Mouse (Mus musculus): ENCODE results near the gene Gpld1. TPM values are rescaled to one million over a fixed set of nuclear protein-coding genes. Genes with fewer than 3 reads are reported as not detected.
"Not testable (repeated sequence)": the region's sequence is repeated elsewhere in the genome, so short reads cannot be mapped to it uniquely, and the experiment has no call there.

The Gpld1 gene
- polyA plus RNA-seq, 1 experiment from 2014 or later = 0.79 TPM

GRCm38 (mm10) chr13:24955091-24955490, 12.1 kb downstream of the Gpld1 start:
- H3K4me1 ChIP-seq = peaks cover 3% of the 10 kb centered on the region; the same call in 1 of the 2 replicates
- 42% methylated on average over 11 of the region's 11 CpGs for WGBS
- H3K27ac ChIP-seq (replicated peaks) = no peak overlapping the region
- DNase-seq (ENCODE audit: low spot score) = no peak
- H3K9me3 ChIP-seq = no peaks in the 10 kb centered on the region
- H3K4me3 ChIP-seq = no peak overlapping the region
- H3K27me3 ChIP-seq (replicated peaks; ENCODE audit: low read depth, poor library complexity, severe bottlenecking) = peaks cover 18% of the 10 kb centered on the region; the same call in 1 of the 2 replicates
- H3K36me3 ChIP-seq (replicated peaks) = no peaks in the 10 kb centered on the region

- H3K4me3 ChIP-seq = no peak overlapping the region
- H3K27ac ChIP-seq (replicated peaks) = no peak overlapping the region
- H3K4me1 ChIP-seq = peaks cover 3% of the 10 kb centered on the region; the same call in 1 of the 2 replicates
- H3K9me3 ChIP-seq = no peaks in the 10 kb centered on the region
- 10% methylated on average over 10 of the region's 10 CpGs for WGBS
- DNase-seq (ENCODE audit: low spot score) = peak; percentile 55
- no peaks in the 10 kb centered on the region for H3K36me3 ChIP-seq (replicated peaks)
- peaks cover 18% of the 10 kb centered on the region; the same call in 1 of the 2 replicates for H3K27me3 ChIP-seq (replicated peaks; ENCODE audit: low read depth, poor library complexity, severe bottlenecking)
These were observed 12.5 kb downstream of the Gpld1 start for GRCm38 (mm10) chr13:24955500-24955899.

- no peak for DNase-seq (ENCODE audit: low spot score)
- H3K9me3 ChIP-seq = no peaks in the 10 kb centered on the region
- H3K36me3 ChIP-seq (replicated peaks) = no peaks in the 10 kb centered on the region
- 0 out of 2 replicates have a peak, but pooled peaks cover 3% of the 10 kb centered on the region for H3K4me1 ChIP-seq
- 93% methylated on average over 11 of the region's 11 CpGs for WGBS
- no peak overlapping the region for H3K27ac ChIP-seq (replicated peaks)
- no peak overlapping the region for H3K4me3 ChIP-seq
- peaks cover 18% of the 10 kb centered on the region; the same call in 1 of the 2 replicates for H3K27me3 ChIP-seq (replicated peaks; ENCODE audit: low read depth, poor library complexity, severe bottlenecking)
These were observed 15.7 kb downstream of the Gpld1 start for GRCm38 (mm10) chr13:24958671-24959070.

GRCm38 (mm10) chr13:24960084-24960483, 17.1 kb downstream of the Gpld1 start:
- no peak for DNase-seq (ENCODE audit: low spot score)
- H3K27me3 ChIP-seq (replicated peaks; ENCODE audit: low read depth, poor library complexity, severe bottlenecking) = peaks cover 16% of the 10 kb centered on the region
- no peak overlapping the region for H3K4me3 ChIP-seq
- H3K27ac ChIP-seq (replicated peaks) = no peak overlapping the region
- no peaks in the 10 kb centered on the region for H3K9me3 ChIP-seq
- 78% methylated on average over 3 of the region's 3 CpGs for WGBS
- H3K4me1 ChIP-seq = peaks cover 3% of the 10 kb centered on the region; the same call in 1 of the 2 replicates
- H3K36me3 ChIP-seq (replicated peaks) = no peaks in the 10 kb centered on the region

- Histone ChIP-seq H3K4me1 (peaks cover 9% of the 10 kb centered on the region), H3K4me3 (no peak overlapping the region), H3K27me3 (replicated peaks; ENCODE audit: low read depth, poor library complexity, severe bottlenecking) (peaks cover 19% of the 10 kb centered on the region), H3K36me3 (replicated peaks) (no peaks in the 10 kb centered on the region), H3K9me3 (no peaks in the 10 kb centered on the region), H3K27ac (replicated peaks) (no peak overlapping the region)
- WGBS = 85% methylated on average over 8 of the region's 8 CpGs
- DNase-seq (ENCODE audit: low spot score) = no peak
These were observed 19.2 kb downstream of the Gpld1 start for GRCm38 (mm10) chr13:24962119-24962518.

GRCm38 (mm10) chr13:24965130-24965845, 22.3 kb downstream of the Gpld1 start:
- Histone ChIP-seq H3K27ac (replicated peaks) (no peak overlapping the region), H3K27me3 (replicated peaks; ENCODE audit: low read depth, poor library complexity, severe bottlenecking) (peaks cover 19% of the 10 kb centered on the region), H3K36me3 (replicated peaks) (no peaks in the 10 kb centered on the region), H3K4me3 (peak overlapping the region; percentile 45), H3K4me1 (peaks cover 9% of the 10 kb centered on the region), H3K9me3 (no peaks in the 10 kb centered on the region)
- 22% methylated on average over 15 of the region's 15 CpGs for WGBS
- peak; percentile 39 for DNase-seq (ENCODE audit: low spot score)

GRCm38 (mm10) chr13:24965846-24966201, 22.9 kb downstream of the Gpld1 start:
- Histone ChIP-seq H3K27ac (replicated peaks) (no peak overlapping the region), H3K9me3 (no peaks in the 10 kb centered on the region), H3K4me3 (peak overlapping the region; percentile 45), H3K27me3 (replicated peaks; ENCODE audit: low read depth, poor library complexity, severe bottlenecking) (peaks cover 19% of the 10 kb centered on the region), H3K36me3 (replicated peaks) (no peaks in the 10 kb centered on the region), H3K4me1 (peaks cover 9% of the 10 kb centered on the region)
- 43% methylated on average over 5 of the region's 5 CpGs for WGBS
- no peak for DNase-seq (ENCODE audit: low spot score)

GRCm38 (mm10) chr13:24971776-24972175, 28.8 kb downstream of the Gpld1 start:
- 85% methylated on average over 3 of the region's 3 CpGs for WGBS
- not testable (repeated sequence) for H3K9me3 ChIP-seq; H3K4me3 ChIP-seq; H3K27me3 ChIP-seq (replicated peaks; ENCODE audit: low read depth, poor library complexity, severe bottlenecking); H3K27ac ChIP-seq (replicated peaks); DNase-seq (ENCODE audit: low spot score); H3K36me3 ChIP-seq (replicated peaks); H3K4me1 ChIP-seq

GRCm38 (mm10) chr13:24976384-24976783, 33.4 kb downstream of the Gpld1 start:
- no peak overlapping the region for H3K27ac ChIP-seq (replicated peaks)
- H3K4me1 ChIP-seq = no peaks in the 10 kb centered on the region
- no peaks in the 10 kb centered on the region for H3K27me3 ChIP-seq (replicated peaks; ENCODE audit: low read depth, poor library complexity, severe bottlenecking)
- WGBS = 74% methylated on average over 4 of the region's 4 CpGs
- no peak for DNase-seq (ENCODE audit: low spot score)
- no peaks in the 10 kb centered on the region for H3K36me3 ChIP-seq (replicated peaks)
- no peak overlapping the region for H3K4me3 ChIP-seq
- H3K9me3 ChIP-seq = no peaks in the 10 kb centered on the region

- no peak for DNase-seq (ENCODE audit: low spot score)
- 85% methylated on average over 5 of the region's 5 CpGs for WGBS
These were observed 34.9 kb downstream of the Gpld1 start for GRCm38 (mm10) chr13:24977820-24978342.

GRCm38 (mm10) chr13:24981031-24981430, 38.1 kb downstream of the Gpld1 start:
- no peak for DNase-seq (ENCODE audit: low spot score)
- H3K27ac ChIP-seq (replicated peaks) = no peak overlapping the region
- WGBS = 88% methylated on average over 6 of the region's 6 CpGs
- H3K9me3 ChIP-seq = no peaks in the 10 kb centered on the region
- no peaks in the 10 kb centered on the region for H3K36me3 ChIP-seq (replicated peaks)
- H3K4me1 ChIP-seq = no peaks in the 10 kb centered on the region
- H3K27me3 ChIP-seq (replicated peaks; ENCODE audit: low read depth, poor library complexity, severe bottlenecking) = no peaks in the 10 kb centered on the region
- no peak overlapping the region for H3K4me3 ChIP-seq

More at GRCm38 (mm10) chr13:24977820-24978342, 34.9 kb downstream of the Gpld1 start:
- Histone ChIP-seq H3K4me3 (no peak overlapping the region), H3K36me3 (replicated peaks) (no peaks in the 10 kb centered on the region), H3K27me3 (replicated peaks; ENCODE audit: low read depth, poor library complexity, severe bottlenecking) (no peaks in the 10 kb centered on the region), H3K4me1 (no peaks in the 10 kb centered on the region), H3K27ac (replicated peaks) (no peak overlapping the region), H3K9me3 (no peaks in the 10 kb centered on the region)

GRCm38 (mm10) chr13:24985435-24985834, 42.5 kb downstream of the Gpld1 start:
- WGBS = 52% methylated on average over 2 of the region's 2 CpGs
- Histone ChIP-seq H3K4me3 (no peak overlapping the region), H3K9me3 (no peaks in the 10 kb centered on the region), H3K27ac (replicated peaks) (no peak overlapping the region), H3K27me3 (replicated peaks; ENCODE audit: low read depth, poor library complexity, severe bottlenecking) (no peaks in the 10 kb centered on the region), H3K4me1 (no peaks in the 10 kb centered on the region), H3K36me3 (replicated peaks) (peaks cover 10% of the 10 kb centered on the region)
- no peak for DNase-seq (ENCODE audit: low spot score)

- peak; percentile 55 for DNase-seq (ENCODE audit: low spot score)
- Histone ChIP-seq H3K27me3 (replicated peaks; ENCODE audit: low read depth, poor library complexity, severe bottlenecking) (no peaks in the 10 kb centered on the region), H3K36me3 (replicated peaks) (peaks cover 37% of the 10 kb centered on the region), H3K4me1 (peaks cover 5% of the 10 kb centered on the region), H3K4me3 (no peak overlapping the region), H3K27ac (replicated peaks) (no peak overlapping the region), H3K9me3 (no peaks in the 10 kb centered on the region)
- WGBS = 39% methylated on average over 7 of the region's 7 CpGs
These were observed 45.4 kb downstream of the Gpld1 start for GRCm38 (mm10) chr13:24988391-24988790.
